Mouse (Mus musculus): ENCODE data around the gene Vamp4. TPM values are rescaled to one million over a fixed set of nuclear protein-coding genes. Genes with fewer than 3 reads are reported as not detected.

Vamp4 gene
- total RNA-seq, 2 experiments from 2014 or later: 27.1 to 27.2 TPM

DNA sequence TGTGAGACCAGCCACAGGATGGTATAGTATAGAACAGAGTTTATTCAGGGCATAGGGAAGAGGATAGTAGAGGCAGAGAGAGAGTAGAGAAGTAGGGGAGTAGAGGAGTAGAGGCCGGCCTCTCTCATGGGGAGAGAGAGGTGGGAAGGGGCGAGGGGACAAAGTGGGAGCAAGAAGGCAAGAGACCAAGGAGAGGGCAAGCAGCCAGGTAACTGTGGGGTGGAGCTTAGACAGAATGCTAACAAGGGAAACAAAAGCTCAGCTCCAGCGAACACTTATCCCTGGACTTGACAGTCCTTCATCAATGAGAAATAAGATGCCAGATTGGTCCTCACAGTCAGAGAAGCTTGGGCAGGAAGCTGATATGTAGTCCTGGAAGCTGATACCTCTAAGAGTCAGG lies 72.3 kb downstream of the Vamp4 start:
- ATAC-seq (replicated peaks; ENCODE audit: poor library complexity, severe bottlenecking): no peak

DNA sequence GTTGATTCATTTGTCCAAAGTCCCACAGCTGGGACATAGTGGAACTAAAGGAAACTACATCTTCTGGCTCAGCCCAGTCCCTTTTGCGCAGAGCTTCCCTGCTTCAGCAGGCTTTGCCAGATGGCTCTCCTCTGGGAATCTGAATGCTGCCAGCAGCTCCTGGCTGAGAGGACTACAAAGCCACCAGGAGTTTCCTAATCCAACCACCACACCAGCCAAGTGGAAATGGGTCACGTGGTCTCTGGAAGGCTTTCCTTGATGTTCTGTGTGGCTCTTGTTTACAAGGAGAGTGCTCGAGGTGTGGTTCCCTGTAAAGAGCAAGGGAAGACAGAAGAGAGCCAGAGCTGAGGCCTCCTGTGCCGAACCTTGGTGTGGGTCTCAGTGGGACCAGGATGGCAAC lies 73.4 kb downstream of the Vamp4 start:
- ATAC-seq (replicated peaks; ENCODE audit: poor library complexity, severe bottlenecking): no peak

GRCm38 (mm10) chr1:162646083-162646686 lies 75.9 kb downstream of the Vamp4 start:
- ATAC-seq (replicated peaks; ENCODE audit: poor library complexity, severe bottlenecking): peak; percentile 66

- ATAC-seq (replicated peaks; ENCODE audit: poor library complexity, severe bottlenecking): no peak
Observed at GRCm38 (mm10) chr1:162648416-162648815, 78.1 kb downstream of the Vamp4 start.

Other genes starting within 250 kb of the Vamp4 start
- gene Dnm3, start 92.5 kb upstream of the Vamp4 start, total RNA-seq (2014; fragmentation: Nextera tagmentation): not detected in 2 replicates
- gene Dnm3, start 92.5 kb upstream of the Vamp4 start, total RNA-seq (2017): not detected in 2 replicates
- gene Mettl13, start 22.0 kb upstream of the Vamp4 start, total RNA-seq (2014; fragmentation: Nextera tagmentation): 13.5 and 17.7 TPM in 2 replicates
- 20.3 and 20.6 TPM in 2 replicates for gene Mettl13, start 22.0 kb upstream of the Vamp4 start, total RNA-seq (2017)
- not detected in 2 replicates for gene Myoc, start 68.6 kb downstream of the Vamp4 start, total RNA-seq (2014; fragmentation: Nextera tagmentation)
- gene Myoc, start 68.6 kb downstream of the Vamp4 start, total RNA-seq (2017): not detected in 2 replicates
- not detected in 2 replicates for gene Myocos, start 87.7 kb downstream of the Vamp4 start, total RNA-seq (2014; fragmentation: Nextera tagmentation)
- gene Myocos, start 87.7 kb downstream of the Vamp4 start, total RNA-seq (2017): not detected in 2 replicates
- 226 and 227 TPM in 2 replicates for gene Prrc2c, start 170.0 kb downstream of the Vamp4 start, total RNA-seq (2014; fragmentation: Nextera tagmentation)
- gene Prrc2c, start 170.0 kb downstream of the Vamp4 start, total RNA-seq (2017): 132 and 152 TPM in 2 replicates
- not detected in 2 replicates for gene Fmo4, start 243.5 kb downstream of the Vamp4 start, total RNA-seq (2014; fragmentation: Nextera tagmentation)
- not detected in 2 replicates for gene Fmo4, start 243.5 kb downstream of the Vamp4 start, total RNA-seq (2017)

All from granulocyte monocyte progenitor cell, adult 5-6 weeks (primary cell).